Mouse (Mus musculus): ENCODE results near the gene Il2rb. TPM values are rescaled to one million over a fixed set of nuclear protein-coding genes. Genes with fewer than 3 reads are reported as not detected.

The Il2rb gene
- total RNA-seq (2021) = 1 to 10 TPM in 1 of 2 experiments, under 1 TPM in 1; 0.76 to 1.4 TPM
- long read RNA-seq, experiment 1, partial matches to known transcripts = 0 of 1 reads
- long read RNA-seq, experiment 1, other reads (novel, unspliced or antisense) = 1 of 1 reads
- long read RNA-seq, experiment 2 = 0 reads

- DNase-seq = no peak
Measured at GRCm38 (mm10) chr15:78494968-78495406, at the start of gene Il2rb. Il2rb (minus strand) TSS chr15:78495271.

GRCm38 (mm10) chr15:78544561-78545001, 49.5 kb upstream of the Il2rb start, which contains the start of gene Sstr3:
Sstr3 (minus strand) TSS chr15:78544685.
- DNase-seq = peak; percentile 64 to 72

GRCm38 (mm10) chr15:78544041-78544440, 49.0 kb upstream of the Il2rb start:
- no peak for DNase-seq

- no peak for DNase-seq
Measured at GRCm38 (mm10) chr15:78542767-78543303, 47.8 kb upstream of the Il2rb start.

- no peak for DNase-seq
Measured at GRCm38 (mm10) chr15:78542098-78542766, 47.2 kb upstream of the Il2rb start.

GRCm38 (mm10) chr15:78541606-78542005, 46.5 kb upstream of the Il2rb start:
- no peak for DNase-seq

- DNase-seq = no peak
Measured at GRCm38 (mm10) chr15:78541036-78541435, 46.0 kb upstream of the Il2rb start.

- peak; percentile 45 to 58 for DNase-seq
Measured at GRCm38 (mm10) chr15:78535723-78536421, 40.8 kb upstream of the Il2rb start.

- no peak for DNase-seq
Measured at GRCm38 (mm10) chr15:78533346-78533835, 38.3 kb upstream of the Il2rb start.

- DNase-seq = no peak
Measured at GRCm38 (mm10) chr15:78532566-78533345, 37.7 kb upstream of the Il2rb start.

- DNase-seq = peak; percentile 97 to 98
Measured at GRCm38 (mm10) chr15:78531901-78532469, 36.9 kb upstream of the Il2rb start.

GRCm38 (mm10) chr15:78531451-78531720, 36.3 kb upstream of the Il2rb start:
- DNase-seq = no peak

GRCm38 (mm10) chr15:78530671-78531450, 35.8 kb upstream of the Il2rb start, which contains the start of gene C1qtnf6:
C1qtnf6 (minus strand) TSS chr15:78531416.
- peak; percentile 88 to 89 for DNase-seq

- no peak for DNase-seq
Measured at GRCm38 (mm10) chr15:78530141-78530540, 35.1 kb upstream of the Il2rb start.

- peak; percentile 88 to 91 for DNase-seq
Measured at GRCm38 (mm10) chr15:78529428-78529990, 34.4 kb upstream of the Il2rb start.

- peak; percentile 35 to 58 for DNase-seq
Measured at GRCm38 (mm10) chr15:78528726-78529411, 33.8 kb upstream of the Il2rb start.

GRCm38 (mm10) chr15:78527973-78528372, 32.9 kb upstream of the Il2rb start:
- peak; percentile 54 to 56 for DNase-seq

GRCm38 (mm10) chr15:78524163-78524562, 29.1 kb upstream of the Il2rb start:
- no peak for DNase-seq

GRCm38 (mm10) chr15:78521892-78522291, 26.8 kb upstream of the Il2rb start:
- DNase-seq = no peak

GRCm38 (mm10) chr15:78521331-78521730, 26.3 kb upstream of the Il2rb start:
- DNase-seq = no peak

All from adrenal gland, postnatal 36 days (tissue).